ENCODE assay signal across 10 mouse cellular contexts in the genomic region with DNA sequence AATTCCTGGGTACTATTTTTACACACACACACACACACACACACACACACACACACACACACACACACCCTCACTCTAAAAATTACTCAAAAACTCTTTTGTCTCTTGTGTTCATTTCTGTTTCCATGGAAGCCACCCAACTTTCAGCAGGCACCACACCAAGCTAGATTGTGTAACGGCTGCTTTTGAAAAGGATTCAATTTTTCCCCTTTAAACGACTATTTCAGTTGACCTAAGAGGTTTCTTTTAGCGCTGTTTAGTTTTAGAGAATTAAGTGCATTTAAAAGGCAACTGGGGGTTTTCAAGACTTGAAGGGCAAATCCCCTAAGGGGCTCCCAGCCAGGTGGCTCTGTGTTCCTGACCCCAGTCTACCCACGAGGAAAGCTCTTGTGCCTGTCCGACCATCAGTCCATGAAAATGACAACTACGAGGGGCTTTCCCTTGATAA.
A peak's percentile ranks its signal among the peaks of the same experiment; 100 is the strongest.
DNase-seq lines count a peak whose midpoint lies in the region; ATAC-seq and TF ChIP-seq lines count a peak whose summit lies in the region.
"Had no signal": no experiment of that assay in that cellular context is flagged by ENCODE, and none has a peak within 500 bp of the region (broad histone marks: within the 10 kb centered on the region; RNA-seq: fewer than 3 reads in every experiment).

No protein-coding gene starts in this region.

- TF ChIP-seq POLR2A in kidney, adult 2 months (IDR thresholded peaks at IDR 0.05; ENCODE audit: low read depth, low read length) = no peak

- intact Hi-C loops in gastrocnemius, adult 2 months (cut with DNase I) = no loop called here

- H3K4me3 ChIP-seq in kidney, adult 2 months (ENCODE audit: insufficient read depth, low read depth, low read length) = no peak overlapping the region
- H3K4me3 ChIP-seq in gastrocnemius, adult 2 months = peak overlapping the region; percentile 43
- no peak overlapping the region for H3K4me3 ChIP-seq in intestine, embryonic 15.5 days (replicated peaks)
- H3K4me3 ChIP-seq: neural tube, embryonic 13.5 days had no signal

- H3K9me3 ChIP-seq in intestine, embryonic 15.5 days = no peaks in the 10 kb centered on the region
- H3K9me3 ChIP-seq: neural tube, embryonic 13.5 days had no signal

- no peaks in the 10 kb centered on the region for H3K27me3 ChIP-seq in kidney, adult 2 months (replicated peaks; ENCODE audit: control insufficient read depth, insufficient read depth, low read length)
- H3K27me3 ChIP-seq in intestine, embryonic 15.5 days (replicated peaks) = no peaks in the 10 kb centered on the region
- H3K27me3 ChIP-seq: neural tube, embryonic 13.5 days had no signal

- H3K4me1 ChIP-seq in kidney, adult 2 months (ENCODE audit: control insufficient read depth, insufficient read depth, low read length) = peaks cover 14% of the 10 kb centered on the region; the same call in 1 of the 2 replicates
- peaks cover 9% of the 10 kb centered on the region for H3K4me1 ChIP-seq in intestine, embryonic 15.5 days (replicated peaks)

- 58% methylated on average over 6 of the region's 6 CpGs for WGBS in kidney, adult 2 months
- 57% methylated on average over 6 of the region's 6 CpGs for WGBS in intestine, embryonic 15.5 days

- no peak overlapping the region for H3K4me2 ChIP-seq in intestine, embryonic 15.5 days (replicated peaks)
- H3K4me2 ChIP-seq: neural tube, embryonic 13.5 days had no signal

- H3K9ac ChIP-seq in intestine, embryonic 15.5 days = no peak overlapping the region
- H3K9ac ChIP-seq: neural tube, embryonic 13.5 days had no signal

- ATAC-seq in CD4-positive, CD25-positive, alpha-beta regulatory T cell, adult 4 months = no peak
- ATAC-seq in intestine, embryonic 15.5 days = no peak

- DNase-seq in kidney, adult 2 months = peak; percentile 41
- DNase-seq in kidney, adult 18-20 months = no peak
- DNase-seq in gastrocnemius, adult 2 months = peak; percentile 67
- DNase-seq in left cerebral cortex, adult 18-20 months (ENCODE audit: low spot score in 2 of 2) = peak; percentile 33 to 51
- DNase-seq in right cerebral cortex, postnatal 25 days = peak; percentile 44
- DNase-seq in natural killer cell, adult 2 months (ENCODE audit: low spot score in 2 of 2) = no peak

- no peaks in the 10 kb centered on the region for H3K36me3 ChIP-seq in kidney, adult 2 months (ENCODE audit: control insufficient read depth, insufficient read depth, low read length)
- H3K36me3 ChIP-seq in intestine, embryonic 15.5 days = no peaks in the 10 kb centered on the region
- H3K36me3 ChIP-seq: G1E; neural tube, embryonic 13.5 days had no signal

- TF ChIP-seq CTCF in kidney, adult 2 months (conservative IDR thresholded peaks at IDR 0.05; ENCODE audit: insufficient read depth, insufficient read length, low read depth, low read length) = no peak
- TF ChIP-seq CTCF in gastrocnemius, adult 2 months (IDR thresholded peaks at IDR 0.05) = no peak

- no peak overlapping the region; the same call in 1 of the 2 replicates for H3K27ac ChIP-seq in kidney, adult 2 months (ENCODE audit: insufficient read depth, low read depth, low read length)
- H3K27ac ChIP-seq in gastrocnemius, adult 2 months = peak overlapping the region; percentile 77
- H3K27ac ChIP-seq in intestine, embryonic 15.5 days = no peak overlapping the region
- H3K27ac ChIP-seq: neural tube, embryonic 13.5 days had no signal

Comparison
In these comparisons a context has a peak if more than half of its experiments do, and no peak if none do; other contexts are left out.
1. DNase-seq: peak in kidney, adult 2 months (single experiment), gastrocnemius, adult 2 months (single experiment), left cerebral cortex, adult 18-20 months (2 of 2) and right cerebral cortex, postnatal 25 days (single experiment); none in kidney, adult 18-20 months (single experiment) and natural killer cell, adult 2 months (0 of 2).